Mouse (Mus musculus) left cerebral cortex, postnatal 25 days (tissue): ENCODE results near the gene Wdr61. TPM values are rescaled to one million over a fixed set of nuclear protein-coding genes. Genes with fewer than 3 reads are reported as not detected.
"Not testable (repeated sequence)": the region's sequence is repeated elsewhere in the genome, so short reads cannot be mapped to it uniquely, and the experiment has no call there.

ENCODE experiments used
- DNase-seq, 2 experiments: peaks; one replicate each; pipeline ENCODE4 v3.0.0; 2022; ENCODE audit warnings: low spot score in 2 of 2, mixed read lengths in 1 of 2
- intact Hi-C: fragments of 180-260 bp; cut with DNase I; formaldehyde crosslinking; loops from one replicate; pipeline ENCODE4 v1.15.1; 2025
- total RNA-seq, 2 experiments: library from RNA; stranded (reverse); gene quantifications; 2 replicates each; pipeline ENCODE4 v1.2.3; 2021

Wdr61 gene
- total RNA-seq, 2 experiments from 2014 or later: 53.9 to 59.2 TPM

DNA sequence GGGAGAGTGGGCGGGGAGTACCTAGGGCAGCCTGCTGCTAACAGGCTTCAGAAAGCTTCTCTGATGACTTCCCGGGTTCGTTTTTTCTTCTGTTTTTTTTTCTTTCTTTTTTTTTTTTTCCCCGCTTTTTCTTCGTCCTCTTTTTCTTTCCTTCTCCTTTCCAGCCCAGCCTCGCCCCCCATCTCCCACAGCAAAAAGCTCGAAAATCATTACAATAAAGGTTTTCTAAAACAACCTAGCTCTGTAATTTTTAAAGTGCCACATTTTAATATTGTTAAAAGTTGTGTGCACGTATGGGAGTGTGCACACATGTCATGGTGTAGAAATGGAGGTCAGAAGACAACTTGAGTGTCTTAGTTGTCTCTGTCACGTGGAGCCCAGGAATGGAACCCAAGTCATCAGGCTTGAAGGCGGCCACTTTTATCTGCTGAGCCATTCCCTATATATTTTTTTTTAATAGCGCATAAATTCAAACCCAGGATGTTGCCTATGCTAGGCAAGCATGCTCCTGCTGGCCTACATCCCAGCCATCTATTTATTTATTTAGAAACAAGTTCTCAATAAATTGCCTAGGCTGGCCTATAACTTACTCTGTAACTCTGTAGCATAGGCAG is 427 bp upstream of the Wdr61 start:
- intact Hi-C loops: loop anchor here (5.0 kb wide), 1 partner anchor 378 kb away; no protein-coding TSS in a partner anchor

DNA sequence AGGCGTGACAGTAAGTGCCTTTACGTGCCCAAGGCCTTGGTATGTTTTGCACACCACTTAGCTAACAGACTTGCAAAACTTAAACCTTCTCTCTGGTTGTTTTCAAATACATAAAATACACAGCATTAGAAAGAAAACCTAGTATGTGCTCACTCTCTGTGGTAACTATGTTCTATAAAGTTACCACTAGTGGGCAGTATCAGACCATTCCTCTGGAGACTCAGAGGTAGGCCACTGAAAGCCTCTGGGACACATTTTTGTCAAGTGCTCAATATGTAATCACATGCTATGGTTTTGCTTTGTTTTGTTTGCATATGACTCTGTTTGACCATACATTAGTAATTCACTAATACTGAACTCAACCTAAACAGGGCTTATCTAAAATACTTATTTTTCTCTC is 2.2 kb downstream of the Wdr61 start:
- no peak for DNase-seq
- intact Hi-C loops: no loop called here

More for the DNA sequence above, 427 bp upstream of the Wdr61 start:
- peak in 1 of 2 experiments; percentile 8 for DNase-seq

DNA sequence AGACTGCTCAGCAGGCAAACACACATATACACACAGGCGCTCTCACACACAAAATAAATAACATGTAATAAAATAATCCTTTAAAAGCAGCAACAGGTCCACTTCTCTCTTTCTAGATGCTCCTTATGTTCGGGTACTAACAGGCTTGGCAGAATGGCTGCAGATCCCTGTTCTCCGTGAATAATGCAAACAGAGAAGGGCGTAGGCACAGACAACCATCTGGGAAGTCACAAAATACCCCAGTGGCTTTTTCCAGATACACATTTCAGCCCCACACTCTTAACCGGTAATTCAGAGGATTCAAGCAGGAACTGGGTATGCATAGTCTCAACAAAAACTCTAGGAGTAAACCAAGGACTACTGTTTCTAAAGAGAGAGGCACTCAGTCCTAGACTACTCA is 8.0 kb downstream of the Wdr61 start:
- intact Hi-C loops: no loop called here
- peak in 1 of 2 experiments; percentile 60 for DNase-seq

DNA sequence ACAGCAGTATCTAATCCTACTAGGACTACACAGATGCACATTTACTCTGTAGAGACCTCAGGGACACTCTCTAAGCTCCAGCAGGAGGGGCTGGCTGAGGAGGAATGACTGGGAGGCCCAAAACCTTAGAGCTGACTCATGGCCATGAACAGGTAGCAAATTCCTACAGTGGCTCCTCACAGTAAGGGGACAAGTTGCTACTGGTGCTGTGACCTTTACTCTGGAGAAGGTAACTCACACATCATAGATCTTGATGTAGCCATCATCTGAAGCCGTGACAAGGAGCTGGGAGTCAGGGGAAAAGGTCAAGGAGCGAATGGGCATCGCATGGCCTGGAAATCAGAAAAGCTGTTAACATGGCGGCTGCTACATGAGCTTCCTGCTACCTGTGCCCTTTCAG is 11.7 kb downstream of the Wdr61 start:
- intact Hi-C loops: no loop called here
- DNase-seq: no peak

DNA sequence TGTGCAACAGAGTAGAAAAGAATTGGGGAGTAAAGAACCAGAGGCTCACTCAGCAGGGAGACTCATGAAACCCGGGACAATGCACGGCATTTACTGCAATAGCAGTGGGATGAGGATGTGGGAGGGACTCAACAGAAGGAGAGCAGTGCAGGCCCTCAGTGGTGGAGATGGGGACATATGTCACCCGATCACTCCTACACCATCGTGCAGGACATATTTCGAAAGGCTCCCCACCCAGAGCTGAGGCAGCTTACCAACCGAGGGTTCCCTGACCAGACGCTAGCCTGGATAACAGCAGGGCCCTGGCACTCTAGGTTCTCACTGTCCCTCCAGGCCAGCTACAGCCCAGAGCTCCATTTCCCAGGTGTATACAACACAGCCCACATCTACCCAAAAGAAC is 12.2 kb downstream of the Wdr61 start:
- intact Hi-C loops: no loop called here
- DNase-seq: peak in 1 of 2 experiments; percentile 52

DNA sequence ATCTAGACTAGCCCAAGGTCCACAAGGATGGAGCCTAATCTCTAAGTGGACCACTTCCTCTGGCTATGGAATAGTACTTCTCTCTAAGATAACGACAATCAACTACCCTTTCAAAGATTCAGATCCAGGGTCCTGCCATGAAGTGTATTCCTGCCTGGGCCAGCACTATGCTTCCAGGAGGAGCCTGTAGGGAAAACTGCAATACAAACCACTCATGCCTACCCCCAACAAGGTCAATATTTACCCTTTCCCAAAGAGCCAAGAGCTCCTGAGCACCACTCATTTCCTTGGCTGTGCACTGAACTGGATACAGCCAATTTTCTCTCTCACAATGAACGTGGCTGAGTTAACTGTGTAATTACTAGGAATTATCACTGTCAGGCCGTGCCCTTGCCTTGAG is 16.8 kb downstream of the Wdr61 start:
- DNase-seq: no peak
- intact Hi-C loops: no loop called here

DNA sequence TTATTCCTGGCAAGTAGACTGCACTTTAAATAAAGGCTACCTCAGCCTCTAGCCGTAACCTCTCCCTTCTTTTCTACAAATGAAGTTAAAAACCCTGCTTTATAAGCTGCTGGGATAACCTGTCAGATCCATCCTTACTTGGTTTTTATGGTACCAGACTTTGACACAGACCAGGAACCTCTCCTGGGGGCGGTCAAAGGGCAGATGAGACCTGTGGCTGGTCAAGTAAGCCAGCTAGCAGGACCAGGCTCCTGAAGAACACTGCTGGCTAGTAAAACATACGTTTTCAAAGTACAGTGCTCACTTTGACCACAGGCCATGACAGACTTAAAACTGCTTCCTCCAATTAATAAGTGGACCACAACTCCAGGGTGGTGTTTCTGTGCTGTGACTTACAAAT is 18.5 kb downstream of the Wdr61 start:
- intact Hi-C loops: no loop called here
- no peak for DNase-seq

DNA sequence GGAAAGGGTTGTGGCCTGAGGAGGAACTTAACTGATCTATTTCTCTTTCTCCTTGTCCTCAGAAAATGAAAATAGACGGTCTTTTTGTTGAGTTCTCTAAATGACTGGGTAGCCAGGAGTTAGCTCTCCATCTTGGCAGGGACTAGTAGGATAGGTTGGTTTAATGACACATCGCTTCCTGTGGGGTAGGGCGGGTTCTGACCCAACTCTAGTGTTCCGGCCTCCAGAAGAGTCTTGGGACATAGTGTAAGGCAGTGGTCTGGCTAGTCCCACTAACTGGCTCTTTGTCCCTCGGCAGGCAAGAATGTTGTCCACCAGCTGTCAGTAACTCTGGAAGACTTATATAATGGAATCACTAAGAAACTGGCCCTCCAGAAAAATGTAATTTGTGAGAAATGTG is 26.2 kb downstream of the Wdr61 start:
- no peak for DNase-seq
- intact Hi-C loops: no loop called here

DNA sequence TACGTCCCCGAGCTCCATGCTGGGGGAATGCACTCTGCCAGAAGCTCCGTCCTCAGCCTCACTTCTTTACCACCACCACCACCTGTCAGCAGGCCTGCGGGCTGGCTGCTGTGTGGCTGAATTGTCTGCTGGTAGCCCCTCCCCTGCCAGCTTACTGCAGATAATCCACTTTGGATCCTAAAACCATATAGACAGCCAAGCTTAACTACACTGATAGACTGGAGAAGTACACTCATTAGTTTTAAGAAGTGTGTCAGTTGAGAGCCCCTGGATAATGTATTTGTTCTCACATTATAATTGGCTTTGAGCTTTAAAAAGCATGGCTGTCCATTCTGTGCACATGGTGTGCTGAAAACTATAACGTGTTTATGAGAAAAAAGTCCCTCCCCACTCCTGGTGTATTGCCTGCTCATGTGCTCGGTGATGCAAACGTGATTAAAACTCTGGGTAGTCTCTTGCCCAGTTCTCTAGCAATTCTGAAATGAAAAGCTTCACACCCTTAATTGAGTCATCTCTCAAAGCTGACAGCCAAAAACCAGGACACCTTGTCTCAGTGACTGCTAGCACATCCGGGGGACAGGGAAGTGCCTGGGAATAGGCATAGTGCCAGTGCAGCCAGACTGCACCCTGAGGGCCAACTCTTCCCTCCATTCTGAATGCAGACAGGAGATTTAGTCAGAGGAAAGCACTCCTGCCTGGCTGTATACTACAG is 26.9 kb downstream of the Wdr61 start:
- intact Hi-C loops: no loop called here
- DNase-seq: peak in 1 of 2 experiments; percentile 50

DNA sequence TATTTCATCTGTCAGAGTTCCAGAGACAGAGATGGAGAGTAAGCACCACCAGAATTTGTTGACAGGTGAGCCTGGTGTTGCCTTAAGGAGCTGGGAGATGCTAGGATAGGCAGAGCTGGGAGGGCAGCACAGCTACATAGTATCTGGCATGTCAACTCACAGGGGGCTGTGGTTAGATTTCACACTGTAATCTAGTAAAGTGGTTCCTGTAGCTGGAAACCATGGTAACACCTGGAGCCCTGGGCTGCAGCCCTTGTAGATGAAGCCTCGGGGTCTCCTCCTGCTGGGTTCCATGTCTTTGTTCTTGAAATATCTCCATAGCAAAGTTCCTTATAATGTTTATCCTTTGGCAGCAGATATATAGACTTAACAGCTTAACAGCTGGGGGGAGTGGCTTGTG is 28.8 kb downstream of the Wdr61 start:
- intact Hi-C loops: no loop called here
- DNase-seq: no peak

DNA sequence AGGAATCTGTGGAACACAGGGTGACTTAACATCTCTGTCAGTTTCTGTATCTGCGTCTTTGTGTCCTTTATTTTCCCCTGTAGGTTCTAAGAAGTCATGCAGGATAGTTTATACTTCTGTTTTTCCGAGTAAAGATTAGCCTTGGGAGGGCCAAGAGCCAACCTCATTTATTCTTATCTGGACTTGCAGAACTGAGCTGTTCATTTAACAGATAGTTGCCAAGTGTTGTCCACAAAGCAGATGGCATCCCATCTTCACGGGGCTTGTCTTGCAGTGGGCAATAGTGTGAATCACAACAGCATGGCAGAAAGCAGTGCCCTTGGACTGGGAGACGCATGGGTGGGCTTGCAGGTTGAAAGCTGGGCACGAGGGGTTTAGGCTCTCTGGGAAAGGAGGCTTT is 30.0 kb downstream of the Wdr61 start:
- intact Hi-C loops: no loop called here
- no peak for DNase-seq

DNA sequence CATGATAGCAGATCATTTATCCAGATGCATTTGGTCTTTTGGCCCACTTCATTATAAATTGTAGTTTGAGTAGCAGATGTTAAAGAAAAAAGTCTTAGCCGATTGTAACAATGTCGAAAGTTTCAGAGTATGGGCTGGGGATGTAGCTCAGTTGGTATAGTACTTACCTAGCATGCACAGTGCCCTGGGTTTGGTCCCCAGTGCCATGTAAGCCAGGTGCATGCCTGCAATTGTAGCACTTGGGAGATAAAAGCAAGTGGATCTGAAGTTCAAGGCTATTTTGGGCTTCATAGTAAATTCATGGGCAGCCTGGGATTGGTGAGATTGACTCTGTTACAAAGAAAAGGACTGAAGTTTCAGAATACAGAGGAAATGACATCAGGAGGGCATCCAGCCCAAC is 31.7 kb downstream of the Wdr61 start:
- DNase-seq: no peak
- intact Hi-C loops: no loop called here

DNA sequence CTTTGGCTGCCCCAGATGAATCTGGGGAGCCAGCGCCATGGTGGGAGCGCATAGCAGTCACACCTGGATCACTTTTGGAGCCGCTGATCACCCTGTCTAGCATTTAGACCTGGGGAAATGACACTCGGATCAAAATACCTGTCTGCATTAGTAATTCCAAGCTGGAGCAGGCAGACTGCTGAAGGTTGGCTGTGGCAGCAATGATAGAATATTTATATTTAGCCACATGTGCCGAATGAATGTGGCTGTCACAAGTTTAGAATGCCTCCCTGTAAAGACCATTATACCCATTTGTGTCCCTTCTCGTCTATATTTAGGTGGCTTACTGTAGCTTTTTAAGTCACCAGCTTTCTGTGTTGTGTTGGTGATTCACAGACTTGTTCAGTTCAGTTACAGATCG is 33.6 kb downstream of the Wdr61 start:
- DNase-seq: no peak
- intact Hi-C loops: no loop called here

DNA sequence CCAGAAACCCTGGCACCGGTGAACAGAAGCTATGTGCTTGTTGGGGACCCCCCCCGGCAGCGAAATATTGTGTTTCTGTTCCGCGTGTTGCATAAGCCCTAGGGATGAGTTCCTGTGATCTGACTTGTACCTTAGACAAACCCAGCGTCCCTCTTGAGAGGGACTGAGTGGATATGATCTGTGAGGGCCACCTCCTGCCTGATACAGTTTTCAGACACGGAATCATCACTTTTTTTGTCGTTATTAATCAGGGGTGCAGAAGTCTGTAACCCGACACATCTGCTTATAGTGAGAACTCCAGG is 34.2 kb downstream of the Wdr61 start:
- intact Hi-C loops: no loop called here

DNA sequence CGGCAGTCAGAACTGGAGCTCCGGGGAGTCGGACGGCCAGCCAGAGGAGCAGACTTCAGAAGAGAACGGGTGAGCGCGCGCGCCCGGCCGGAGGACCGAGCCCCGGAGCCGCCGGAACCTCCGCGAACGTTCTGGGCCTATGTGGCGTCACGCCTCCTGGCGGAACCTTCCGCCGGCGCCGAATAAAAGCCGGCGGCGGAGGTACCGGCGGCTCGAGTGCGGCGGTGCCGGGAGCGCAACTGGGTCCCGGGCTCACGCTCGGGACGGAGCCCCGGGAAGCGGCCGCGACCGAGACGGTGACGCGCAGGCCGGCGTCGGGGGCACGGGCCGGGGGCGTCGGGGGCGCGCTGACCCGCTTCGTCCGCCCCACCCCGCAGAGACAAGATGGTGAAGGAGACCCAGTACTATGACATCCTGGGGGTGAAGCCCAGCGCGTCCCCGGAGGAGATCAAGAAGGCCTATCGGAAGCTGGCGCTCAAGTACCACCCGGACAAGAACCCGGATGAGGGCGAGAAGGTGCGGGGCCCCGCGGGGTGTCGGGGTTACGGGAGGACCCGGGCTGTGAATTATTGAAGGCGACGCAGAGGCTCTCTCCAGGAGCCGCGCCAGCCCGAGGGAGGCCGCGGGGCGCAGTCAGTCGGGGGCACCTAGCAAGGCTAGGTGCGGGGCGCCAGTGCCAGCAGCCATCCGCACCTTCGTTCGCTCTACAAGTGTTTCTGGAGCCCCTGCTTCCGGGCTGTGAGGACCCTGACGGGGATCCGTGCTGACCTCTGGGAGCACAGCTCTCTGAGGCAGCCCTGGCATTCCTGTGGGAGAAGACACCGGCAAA is 34.8 kb downstream of the Wdr61 start:
- intact Hi-C loops: no loop called here
- peak; percentile 79 to 82 for DNase-seq

More for the DNA sequence above, 34.2 kb downstream of the Wdr61 start:
- no peak for DNase-seq

DNA sequence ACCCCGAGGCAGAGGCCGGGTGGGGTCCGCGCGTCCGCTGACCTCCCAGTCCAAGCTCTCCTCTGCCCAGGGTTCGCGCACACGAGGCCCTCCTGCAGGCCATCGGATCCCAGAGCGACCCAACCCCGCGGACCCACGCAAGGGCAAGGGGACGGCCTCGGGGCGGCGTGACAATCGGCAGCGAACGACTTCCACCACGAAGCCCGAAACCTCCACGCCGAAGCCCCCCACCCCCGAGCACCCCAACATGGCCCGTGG is 35.3 kb downstream of the Wdr61 start:
- intact Hi-C loops: no loop called here
- DNase-seq: no peak

DNA sequence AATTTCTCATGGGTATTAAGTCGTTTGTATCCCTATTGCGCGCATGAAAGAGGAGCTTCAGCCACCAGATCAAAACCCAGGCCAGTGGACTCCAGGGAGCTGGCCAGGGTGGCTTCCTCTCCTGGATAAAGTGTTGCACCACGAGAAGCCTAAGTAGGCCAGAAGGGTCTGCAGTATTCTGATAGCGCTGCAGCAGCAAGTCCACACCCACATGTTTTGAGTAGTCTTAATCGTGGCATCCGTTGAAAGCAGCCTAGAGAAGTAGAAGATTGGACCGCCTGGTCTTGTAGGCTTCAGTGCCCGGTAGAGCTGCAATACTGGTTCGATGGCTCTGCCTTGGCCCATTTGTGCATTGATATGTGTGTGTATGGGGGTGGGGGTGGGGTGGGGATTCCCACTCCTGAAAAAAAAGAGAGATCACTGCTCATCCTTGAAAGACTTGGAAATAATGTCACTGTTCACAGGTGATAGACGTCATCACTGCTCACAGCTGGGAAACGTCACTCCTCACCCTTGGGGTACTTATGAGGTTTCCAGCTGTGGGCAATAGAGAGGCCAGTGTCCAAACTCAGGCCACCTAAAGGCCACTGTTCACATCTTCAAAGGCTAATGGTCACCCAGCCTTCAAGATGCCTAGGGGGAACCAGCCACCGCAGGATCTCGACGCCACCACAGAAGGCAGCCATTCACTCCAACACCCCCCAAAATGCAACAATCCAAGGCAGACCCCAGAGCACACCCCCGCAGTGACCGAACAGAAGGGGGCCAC is 35.8 kb downstream of the Wdr61 start, which contains the start of gene Dnaja4:
Gene Dnaja4 (plus strand): TSS at position 556 of the 769 bp plus-strand sequence.
- no peak for DNase-seq

DNA sequence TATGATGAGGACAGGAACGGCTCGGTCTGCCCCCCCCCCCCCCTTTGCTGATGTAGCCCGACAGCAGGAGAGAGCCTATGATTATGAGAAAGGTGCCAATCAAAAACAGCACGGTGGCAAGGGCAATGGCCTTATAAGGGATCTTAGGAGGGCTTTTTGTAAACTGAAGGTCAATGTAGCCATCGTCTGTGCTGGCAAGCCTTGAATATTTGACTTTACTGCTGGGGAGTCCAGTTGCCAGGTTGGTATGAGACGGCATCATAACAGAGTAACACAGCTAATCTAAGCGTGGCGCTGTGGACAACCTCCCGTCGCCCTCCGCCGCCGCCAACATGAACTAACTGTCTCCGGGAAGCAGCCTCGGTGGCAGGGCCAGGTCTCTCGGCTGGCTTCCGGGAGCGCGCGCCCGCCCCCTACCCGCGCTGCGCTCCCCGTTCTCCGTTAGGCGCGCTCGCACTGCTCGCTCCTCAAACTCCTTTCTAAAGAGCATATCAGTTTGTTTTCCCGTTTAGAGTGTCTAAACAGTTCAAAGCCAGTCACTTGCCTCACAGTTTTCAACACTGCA is 43.0 kb downstream of the Wdr61 start:
- DNase-seq, intact Hi-C loops: not testable (repeated sequence)

More for the DNA sequence above, 35.8 kb downstream of the Wdr61 start, which contains the start of gene Dnaja4:
- intact Hi-C loops: no loop called here

DNA sequence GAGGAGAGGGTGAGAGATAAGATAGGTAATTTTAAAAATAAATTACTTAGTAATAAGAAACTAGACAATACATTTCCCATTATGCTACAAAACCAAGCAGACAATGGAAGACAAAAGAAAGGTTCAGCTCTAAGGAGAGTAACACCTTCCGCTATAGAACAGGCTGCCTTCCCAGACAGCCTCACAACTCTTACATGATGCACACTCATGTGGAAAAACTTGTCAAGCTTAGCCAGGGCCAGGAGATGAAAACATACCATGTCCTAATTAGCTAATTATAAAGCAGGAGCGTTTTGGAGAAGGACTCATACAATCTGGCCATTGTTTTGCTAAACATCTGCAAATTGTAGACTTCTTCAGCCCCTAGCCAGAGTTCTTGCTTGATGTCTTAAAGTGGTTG is 43.6 kb downstream of the Wdr61 start:
- DNase-seq, intact Hi-C loops: not testable (repeated sequence)

DNA sequence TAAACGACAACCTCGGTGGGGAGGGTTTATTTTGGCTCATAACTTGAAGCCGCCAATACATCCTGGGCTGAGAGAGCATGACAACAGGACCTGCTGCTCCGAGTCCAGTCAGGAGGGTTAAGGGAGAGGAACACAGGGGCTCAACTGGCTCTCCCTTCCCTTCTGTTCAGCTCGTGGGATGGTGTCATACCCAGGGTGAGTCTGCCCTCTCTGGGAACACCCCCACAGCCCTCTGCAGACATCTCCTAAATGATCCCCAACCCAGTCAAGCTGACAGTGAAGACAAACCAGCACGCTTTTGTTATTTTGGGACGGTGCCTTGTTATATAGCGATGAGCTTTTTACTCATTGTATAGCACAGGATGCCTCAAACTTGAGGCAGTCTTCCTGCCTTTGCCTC is 44.9 kb downstream of the Wdr61 start:
- intact Hi-C loops: no loop called here
- no peak for DNase-seq
